Mouse (Mus musculus): ENCODE measurements around the gene Hint3. TPM values are rescaled to one million over a fixed set of nuclear protein-coding genes. Genes with fewer than 3 reads are reported as not detected.

Gene Hint3
- 18.6 and 19.3 TPM in 2 replicates for polyA plus RNA-seq (2014; fragmentation: Nextera tagmentation; extraction: Ambion mirVana)

- no peak within 1 kb of the TSS for H3K4me2 ChIP-seq
- H3K4me1 ChIP-seq (replicated peaks; ENCODE audit: control insufficient read depth, insufficient read depth, low read length): peaks cover 3% of the 10 kb centered on the region
- H3K4me3 ChIP-seq (ENCODE audit: low read depth, low read length): no peak within 1 kb of the TSS
- DNase-seq (ENCODE audit: low spot score) (no peak), ATAC-seq (replicated peaks; ENCODE audit: low FRiP score) (no peak)
- H3K9ac ChIP-seq (ENCODE audit: low read depth, low read length): no peak within 1 kb of the TSS
- H3K27ac ChIP-seq (ENCODE audit: low read depth, low read length): no peak within 1 kb of the TSS
- no peaks in the 10 kb centered on the region for H3K27me3 ChIP-seq (replicated peaks; ENCODE audit: control insufficient read depth, insufficient read depth, low read length)
- H3K9me3 ChIP-seq (ENCODE audit: control insufficient read depth, low read length): no peaks in the 10 kb centered on the region
- no peaks in the 10 kb centered on the region for H3K36me3 ChIP-seq (ENCODE audit: control insufficient read depth, insufficient read depth, low read length)
- 78% methylated on average over 3 of the region's 3 CpGs for WGBS
These were observed at the start of gene Hint3 for GRCm38 (mm10) chr10:30629513-30629912. Gene Hint3 (minus strand): TSS chr10:30629632.

GRCm38 (mm10) chr10:30678051-30678450 is 48.6 kb upstream of the Hint3 start:
- Histone ChIP-seq H3K4me2 (no peak overlapping the region), H3K9ac (ENCODE audit: low read depth, low read length) (no peak overlapping the region), H3K27me3 (replicated peaks; ENCODE audit: control insufficient read depth, insufficient read depth, low read length) (no peaks in the 10 kb centered on the region), H3K36me3 (ENCODE audit: control insufficient read depth, insufficient read depth, low read length) (no peaks in the 10 kb centered on the region), H3K27ac (ENCODE audit: low read depth, low read length) (no peak overlapping the region), H3K9me3 (ENCODE audit: control insufficient read depth, low read length) (no peaks in the 10 kb centered on the region), H3K4me1 (replicated peaks; ENCODE audit: control insufficient read depth, insufficient read depth, low read length) (no peaks in the 10 kb centered on the region), H3K4me3 (ENCODE audit: low read depth, low read length) (no peak overlapping the region)
- 72% methylated on average over 2 of the region's 2 CpGs for WGBS
- no peak for ATAC-seq (replicated peaks; ENCODE audit: low FRiP score)
- DNase-seq (ENCODE audit: low spot score): no peak

DNA sequence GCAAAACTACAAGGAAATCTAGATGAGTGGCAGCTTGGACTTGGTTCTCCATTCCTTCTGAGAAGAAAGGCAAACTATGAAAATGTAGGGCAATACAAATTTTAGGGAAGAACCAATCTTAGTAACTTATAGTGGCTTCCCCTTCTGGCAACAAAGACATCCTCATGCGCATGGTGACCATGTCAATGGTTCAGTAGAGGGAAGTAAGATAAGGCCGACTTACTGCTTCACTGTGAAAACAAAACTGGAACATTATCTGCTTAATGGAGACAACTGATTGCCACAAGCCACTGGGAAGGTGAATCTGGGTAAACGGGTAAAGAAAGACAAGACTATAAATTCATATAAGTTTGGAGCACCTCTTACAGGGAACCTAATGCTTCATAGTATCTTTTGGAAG is 45.4 kb upstream of the Hint3 start:
- 45% methylated on average over 3 of the region's 3 CpGs for WGBS
- ATAC-seq (replicated peaks; ENCODE audit: low FRiP score): no peak
- H3K36me3 ChIP-seq (ENCODE audit: control insufficient read depth, insufficient read depth, low read length): no peaks in the 10 kb centered on the region
- H3K9me3 ChIP-seq (ENCODE audit: control insufficient read depth, low read length): no peaks in the 10 kb centered on the region
- H3K9ac ChIP-seq (ENCODE audit: low read depth, low read length): no peak overlapping the region
- no peak for DNase-seq (ENCODE audit: low spot score)
- no peak overlapping the region for H3K4me3 ChIP-seq (ENCODE audit: low read depth, low read length)
- no peaks in the 10 kb centered on the region for H3K4me1 ChIP-seq (replicated peaks; ENCODE audit: control insufficient read depth, insufficient read depth, low read length)
- no peak overlapping the region for H3K27ac ChIP-seq (ENCODE audit: low read depth, low read length)
- H3K4me2 ChIP-seq: no peak overlapping the region
- no peaks in the 10 kb centered on the region for H3K27me3 ChIP-seq (replicated peaks; ENCODE audit: control insufficient read depth, insufficient read depth, low read length)

DNA sequence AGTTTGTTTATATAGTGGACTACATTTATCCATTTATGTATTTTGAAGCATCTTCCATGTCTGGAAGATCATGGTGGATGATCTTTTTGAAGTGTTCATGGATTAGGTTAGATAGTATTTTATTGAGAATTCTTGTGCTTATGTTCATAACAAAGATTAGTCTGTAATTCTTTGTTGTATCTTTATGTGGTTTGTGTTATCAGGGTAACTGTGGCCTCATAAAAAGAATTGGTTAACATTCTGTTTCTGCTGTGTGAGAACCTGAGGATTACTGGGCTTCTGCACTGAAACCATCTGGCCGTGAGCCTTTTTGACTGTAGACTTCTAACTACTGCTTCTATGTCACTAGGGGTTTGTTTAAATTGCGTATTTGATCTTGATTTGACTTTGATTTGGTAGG is 37.1 kb upstream of the Hint3 start:
- H3K9me3 ChIP-seq (ENCODE audit: control insufficient read depth, low read length): no peaks in the 10 kb centered on the region
- 92% methylated on average over 2 of the region's 2 CpGs for WGBS
- H3K4me1 ChIP-seq (replicated peaks; ENCODE audit: control insufficient read depth, insufficient read depth, low read length): no peaks in the 10 kb centered on the region
- ATAC-seq (replicated peaks; ENCODE audit: low FRiP score) (no peak), DNase-seq (ENCODE audit: low spot score) (no peak)
- H3K9ac ChIP-seq (ENCODE audit: low read depth, low read length): no peak overlapping the region
- H3K27me3 ChIP-seq (replicated peaks; ENCODE audit: control insufficient read depth, insufficient read depth, low read length): no peaks in the 10 kb centered on the region
- H3K4me2 ChIP-seq: no peak overlapping the region
- H3K27ac ChIP-seq (ENCODE audit: low read depth, low read length): no peak overlapping the region
- H3K36me3 ChIP-seq (ENCODE audit: control insufficient read depth, insufficient read depth, low read length): no peaks in the 10 kb centered on the region
- H3K4me3 ChIP-seq (ENCODE audit: low read depth, low read length): no peak overlapping the region

- ATAC-seq (replicated peaks; ENCODE audit: low FRiP score) (peak; percentile 43), DNase-seq (ENCODE audit: low spot score) (no peak)
- Histone ChIP-seq H3K27ac (ENCODE audit: low read depth, low read length) (no peak overlapping the region), H3K9ac (ENCODE audit: low read depth, low read length) (no peak overlapping the region), H3K9me3 (ENCODE audit: control insufficient read depth, low read length) (no peaks in the 10 kb centered on the region), H3K27me3 (replicated peaks; ENCODE audit: control insufficient read depth, insufficient read depth, low read length) (no peaks in the 10 kb centered on the region), H3K36me3 (ENCODE audit: control insufficient read depth, insufficient read depth, low read length) (no peaks in the 10 kb centered on the region), H3K4me3 (ENCODE audit: low read depth, low read length) (no peak overlapping the region), H3K4me2 (no peak overlapping the region), H3K4me1 (replicated peaks; ENCODE audit: control insufficient read depth, insufficient read depth, low read length) (0 out of 2 replicates have a peak, but pooled peaks cover 2% of the 10 kb centered on the region)
- WGBS: 55% methylated on average over 6 of the region's 6 CpGs
These were observed 31.3 kb upstream of the Hint3 start for GRCm38 (mm10) chr10:30660564-30661328.

DNA sequence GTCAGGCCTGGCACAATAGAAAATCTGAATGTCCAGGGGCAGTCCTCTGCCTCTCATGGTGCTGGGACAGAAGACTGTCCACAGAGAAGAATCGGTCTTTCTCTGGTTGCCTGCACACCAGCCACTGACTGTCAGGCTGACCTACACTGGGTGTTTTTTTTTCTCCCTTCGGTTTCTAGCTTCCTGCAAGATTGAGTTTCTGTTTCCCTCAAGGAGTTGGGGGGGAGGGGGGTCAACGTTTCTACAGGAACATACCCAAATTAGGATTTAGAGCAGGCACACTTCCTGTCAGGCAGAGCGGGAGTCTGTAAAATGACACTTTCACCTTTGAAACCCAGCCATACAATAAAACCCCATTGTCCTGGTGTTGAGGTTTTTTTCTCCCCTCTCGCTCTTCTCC is 26.2 kb upstream of the Hint3 start:
- Histone ChIP-seq H3K4me3 (ENCODE audit: low read depth, low read length) (peak overlapping the region; percentile 20; the same call in 1 of the 2 replicates), H3K9me3 (ENCODE audit: control insufficient read depth, low read length) (no peaks in the 10 kb centered on the region), H3K9ac (ENCODE audit: low read depth, low read length) (peak overlapping the region; percentile 49; the same call in 1 of the 2 replicates), H3K4me1 (replicated peaks; ENCODE audit: control insufficient read depth, insufficient read depth, low read length) (peaks cover 3% of the 10 kb centered on the region; the same call in 1 of the 2 replicates), H3K4me2 (peak overlapping the region; percentile 53), H3K27me3 (replicated peaks; ENCODE audit: control insufficient read depth, insufficient read depth, low read length) (no peaks in the 10 kb centered on the region), H3K36me3 (ENCODE audit: control insufficient read depth, insufficient read depth, low read length) (no peaks in the 10 kb centered on the region), H3K27ac (ENCODE audit: low read depth, low read length) (no peak overlapping the region)
- ATAC-seq (replicated peaks; ENCODE audit: low FRiP score) (peak; percentile 40), DNase-seq (ENCODE audit: low spot score) (no peak)
- WGBS: 14% methylated on average over 5 of the region's 5 CpGs

GRCm38 (mm10) chr10:30647681-30648080 is 18.2 kb upstream of the Hint3 start:
- Histone ChIP-seq H3K27me3 (replicated peaks; ENCODE audit: control insufficient read depth, insufficient read depth, low read length) (no peaks in the 10 kb centered on the region), H3K9ac (ENCODE audit: low read depth, low read length) (no peak overlapping the region), H3K36me3 (ENCODE audit: control insufficient read depth, insufficient read depth, low read length) (no peaks in the 10 kb centered on the region), H3K4me1 (replicated peaks; ENCODE audit: control insufficient read depth, insufficient read depth, low read length) (no peaks in the 10 kb centered on the region), H3K27ac (ENCODE audit: low read depth, low read length) (no peak overlapping the region), H3K9me3 (ENCODE audit: control insufficient read depth, low read length) (no peaks in the 10 kb centered on the region), H3K4me3 (ENCODE audit: low read depth, low read length) (no peak overlapping the region), H3K4me2 (no peak overlapping the region)
- DNase-seq (ENCODE audit: low spot score) (no peak), ATAC-seq (replicated peaks; ENCODE audit: low FRiP score) (no peak)
- WGBS: 69% methylated on average over 2 of the region's 2 CpGs

DNA sequence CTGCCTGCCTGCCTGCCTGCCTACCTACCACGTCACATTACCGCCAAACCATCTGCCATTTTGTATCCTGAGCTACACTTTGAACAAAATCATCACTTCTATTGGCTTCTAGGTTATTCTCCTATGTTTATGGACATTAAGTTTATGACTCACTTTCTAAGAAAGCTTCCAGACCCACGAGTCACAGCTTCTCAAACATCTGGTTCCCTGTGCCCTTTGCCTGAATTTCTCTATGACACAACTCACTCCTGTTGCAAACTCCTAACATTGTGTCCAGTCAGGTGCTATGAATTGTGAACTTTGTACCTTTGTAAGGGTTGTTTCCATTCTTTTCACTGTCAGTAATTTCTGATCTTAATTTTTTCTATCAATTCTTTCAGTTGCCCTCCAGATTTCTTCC is 8.8 kb upstream of the Hint3 start:
- Histone ChIP-seq H3K9me3 (ENCODE audit: control insufficient read depth, low read length) (no peaks in the 10 kb centered on the region), H3K27ac (ENCODE audit: low read depth, low read length) (no peak overlapping the region), H3K9ac (ENCODE audit: low read depth, low read length) (no peak overlapping the region), H3K4me3 (ENCODE audit: low read depth, low read length) (no peak overlapping the region), H3K4me1 (replicated peaks; ENCODE audit: control insufficient read depth, insufficient read depth, low read length) (no peaks in the 10 kb centered on the region), H3K27me3 (replicated peaks; ENCODE audit: control insufficient read depth, insufficient read depth, low read length) (no peaks in the 10 kb centered on the region), H3K36me3 (ENCODE audit: control insufficient read depth, insufficient read depth, low read length) (no peaks in the 10 kb centered on the region), H3K4me2 (no peak overlapping the region)
- no peak for DNase-seq (ENCODE audit: low spot score)
- no peak for ATAC-seq (replicated peaks; ENCODE audit: low FRiP score)
- 72% methylated on average over 3 of the region's 3 CpGs for WGBS

Data from liver, embryonic 11.5 days (tissue).